Mouse (Mus musculus): ENCODE results near the gene Mre11a. TPM values are rescaled to one million over a fixed set of nuclear protein-coding genes. Genes with fewer than 3 reads are reported as not detected.

Gene Mre11a
- polyA plus RNA-seq (2012): 6.5 and 6.6 TPM in 2 replicates

DNA sequence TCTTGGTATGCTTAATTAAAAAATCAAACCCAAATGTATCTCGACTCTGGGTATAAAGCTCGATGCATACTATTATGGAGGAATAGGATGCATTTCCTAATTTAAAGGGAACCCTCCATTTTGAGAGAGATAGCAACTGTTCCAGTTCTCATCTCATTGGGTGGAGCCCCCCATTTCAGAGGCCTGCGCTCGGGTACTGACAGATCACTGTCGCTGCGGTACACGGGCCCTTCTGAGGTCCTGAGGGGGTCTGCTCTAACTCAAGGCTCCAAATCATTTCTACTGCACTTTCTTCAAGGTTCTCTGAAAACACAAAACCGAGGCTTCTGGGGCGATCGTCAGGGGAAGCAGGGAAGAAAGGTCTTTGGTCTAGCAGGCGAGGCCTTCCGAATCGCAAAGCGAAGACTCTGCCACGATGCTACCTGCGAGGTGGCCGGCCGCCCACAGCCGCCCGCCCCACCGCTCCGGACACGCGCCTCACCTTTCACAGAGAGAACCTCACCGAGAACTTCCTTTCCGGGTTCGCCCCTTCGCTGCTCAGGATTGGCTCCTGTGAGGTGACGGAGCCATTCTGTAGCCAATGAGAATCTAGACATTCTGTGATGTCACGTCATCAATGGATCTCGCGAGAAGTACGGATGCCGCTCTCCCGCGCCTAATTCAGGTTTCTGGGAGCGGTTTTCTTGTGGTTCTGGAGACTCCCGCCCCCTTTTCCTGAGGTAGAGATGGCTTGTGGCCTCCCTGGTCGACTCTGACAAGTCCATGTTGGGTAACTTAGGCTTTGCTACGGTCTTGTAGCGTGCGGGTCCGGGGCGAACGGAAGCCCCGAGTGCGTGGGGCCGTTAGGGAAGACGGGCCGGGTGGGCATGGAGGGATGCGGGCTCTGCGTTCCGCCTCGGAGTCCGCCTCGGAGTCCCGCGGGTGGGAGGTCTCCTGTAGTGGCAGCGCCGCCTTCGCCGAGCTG is at the start of gene Mre11a, which contains the start of gene Ankrd49:
Gene Mre11a (plus strand): TSS at position 616 of the 964 bp plus-strand sequence.
Gene Ankrd49 (minus strand): TSS at position 818 of the 964 bp plus-strand sequence.

DNA sequence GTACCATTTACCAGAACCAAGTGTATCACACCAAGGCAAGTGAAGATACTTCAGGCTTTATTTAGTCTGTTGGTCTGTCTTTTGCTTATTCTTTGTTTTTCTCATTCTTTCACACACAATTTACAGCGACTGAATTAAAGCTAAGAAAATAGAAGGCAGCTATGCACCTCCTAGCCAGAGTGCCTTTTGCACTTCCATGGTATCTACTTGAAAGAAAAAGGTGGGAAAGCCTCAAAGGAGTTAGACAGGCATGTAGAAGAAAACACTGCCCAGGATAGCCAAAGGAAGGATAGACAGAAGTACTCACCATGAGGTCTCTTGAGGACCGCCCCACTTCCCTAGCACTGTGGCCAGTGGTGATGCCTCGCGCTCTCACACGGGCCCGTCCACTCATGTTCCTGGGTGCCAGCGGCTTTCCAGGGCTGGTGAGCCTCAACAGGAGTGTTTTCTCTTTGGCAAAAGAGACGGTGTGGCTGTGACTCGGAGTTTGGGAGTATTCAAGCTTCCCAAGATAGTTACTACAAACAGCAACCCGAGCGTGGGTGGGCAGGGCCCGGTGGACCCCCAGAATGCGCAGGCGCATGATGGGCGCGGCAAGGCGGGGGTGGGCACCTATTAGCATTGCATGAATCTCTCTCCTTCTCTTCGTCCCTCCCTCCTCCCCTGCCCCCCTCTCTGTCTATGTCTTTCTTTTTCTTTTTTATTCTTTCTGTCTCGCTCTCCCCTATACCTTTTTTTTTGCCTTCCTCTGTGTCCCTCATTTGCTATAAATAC is 44.1 kb upstream of the Mre11a start, which contains the start of gene Piwil4:
Gene Piwil4 (minus strand): TSS at position 583 of the 774 bp plus-strand sequence.

DNA sequence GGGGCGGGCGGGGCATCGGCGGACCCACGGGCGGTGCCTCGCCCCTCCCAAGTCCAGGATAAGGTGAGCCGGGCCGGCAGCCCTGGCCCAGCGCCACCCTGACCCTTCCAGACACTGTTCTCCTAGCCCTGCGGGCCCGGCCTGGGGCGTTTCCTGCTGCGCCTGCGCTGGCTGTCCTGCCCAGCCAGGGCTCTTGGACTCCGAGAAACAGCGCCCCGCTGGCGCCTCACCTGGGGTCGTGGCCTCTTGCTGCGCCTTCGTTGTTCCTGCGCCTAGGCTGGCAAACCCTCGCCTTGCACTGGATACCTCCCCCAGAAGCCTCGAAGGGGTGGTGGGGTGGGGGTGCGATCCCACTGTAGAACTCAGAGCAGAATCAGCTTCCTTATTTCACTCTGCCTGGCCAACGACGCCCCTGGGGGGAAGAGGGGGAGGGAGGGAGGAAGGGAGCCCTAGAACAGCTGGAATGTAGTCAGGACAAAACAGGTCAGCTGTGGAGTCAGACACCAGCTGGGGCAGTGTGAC is 32.4 kb upstream of the Mre11a start, which contains the start of gene Fut4:
Gene Fut4 (minus strand): TSS at position 393 of the 522 bp plus-strand sequence.

DNA sequence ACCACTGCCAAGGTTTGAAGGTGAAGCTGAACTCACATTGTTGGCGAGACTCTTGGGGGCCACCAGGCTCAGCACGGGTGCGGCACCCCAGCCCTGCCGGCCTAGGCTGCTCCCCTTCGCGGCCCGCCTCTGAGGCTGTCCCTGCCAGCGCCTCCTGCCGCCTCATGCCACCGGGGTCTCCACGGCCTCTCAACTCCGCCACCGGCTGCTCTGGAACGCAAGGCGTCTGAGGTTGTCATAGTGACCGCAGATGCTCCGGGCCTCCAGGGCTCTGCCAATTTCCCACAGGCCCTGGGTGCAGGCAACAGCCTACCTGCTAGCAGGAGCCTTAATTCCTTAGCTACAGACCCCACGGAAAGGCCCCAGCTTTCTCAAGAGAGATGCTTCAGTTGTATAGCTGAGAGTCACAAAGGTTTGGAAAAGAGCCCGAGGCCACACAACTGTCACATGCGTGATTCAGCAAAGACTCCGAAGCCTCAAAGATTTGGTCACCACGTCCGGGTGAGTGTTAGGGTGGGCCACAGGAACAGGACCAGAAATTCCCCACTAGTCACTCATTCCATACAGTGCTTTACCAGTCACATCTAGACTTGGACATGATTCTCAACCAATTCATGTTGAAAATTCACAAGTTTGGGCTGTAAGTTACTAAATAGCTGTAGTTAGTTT is 13.5 kb upstream of the Mre11a start, which contains the start of gene 1700012B09Rik:
Gene 1700012B09Rik (minus strand): TSS at position 228 of the 669 bp plus-strand sequence.

DNA sequence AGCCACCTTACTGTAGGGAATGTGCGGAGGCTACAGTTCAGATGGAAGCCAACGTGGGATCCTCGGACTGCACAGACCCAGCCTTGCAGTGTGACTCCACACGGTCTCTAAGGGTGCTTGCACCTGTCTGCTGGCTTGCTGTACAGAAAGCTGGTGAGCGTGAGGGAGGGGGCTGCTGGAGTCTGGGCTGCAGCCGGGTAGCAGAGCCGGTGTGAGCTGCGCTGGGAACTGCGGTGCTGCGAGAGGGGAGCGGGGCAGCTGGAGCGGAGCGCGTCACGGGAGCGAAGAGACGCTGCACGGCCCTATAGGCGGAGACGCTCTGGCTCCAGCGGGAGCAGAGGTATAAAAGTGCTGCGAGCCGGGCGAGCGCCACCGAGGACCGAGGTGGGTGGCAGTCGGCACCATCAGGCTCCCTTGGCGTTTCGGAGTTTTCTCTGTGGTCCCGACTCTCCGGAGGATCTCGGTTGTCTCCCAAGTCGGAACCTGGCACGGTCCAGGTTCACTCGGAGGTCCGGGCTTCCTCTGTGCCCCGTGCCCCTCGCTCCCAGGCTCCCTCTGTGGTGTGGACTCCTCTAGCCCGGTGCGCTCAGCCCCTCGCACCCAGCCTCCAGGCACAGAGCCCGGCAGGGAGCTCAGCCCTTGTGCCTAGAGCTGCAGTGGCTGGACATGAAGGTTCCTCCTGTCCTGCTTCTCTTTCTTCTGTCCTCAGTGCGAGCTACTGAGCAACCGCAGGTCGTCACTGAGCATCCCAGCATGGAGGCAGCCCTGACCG is 75.6 kb downstream of the Mre11a start, which contains the start of gene Gpr83:
Gene Gpr83 (plus strand): TSS at position 343 of the 772 bp plus-strand sequence.

Other genes starting within 250 kb of the Mre11a start
- 0.02 and 0.04 TPM in 2 replicates for gene Amotl1, start 139.6 kb upstream of the Mre11a start, polyA plus RNA-seq (2012)
- not detected in 2 replicates for gene Piwil4, start 43.9 kb upstream of the Mre11a start, polyA plus RNA-seq (2012)
- 2.7 and 6.2 TPM in 2 replicates for gene Fut4, start 32.3 kb upstream of the Mre11a start, polyA plus RNA-seq (2012)
- 0.30 and 3.1 TPM in 2 replicates for gene 1700012B09Rik, start 13.6 kb upstream of the Mre11a start, polyA plus RNA-seq (2012)
- 16.8 and 28.8 TPM in 2 replicates for gene Ankrd49, start 202 bp downstream of the Mre11a start, polyA plus RNA-seq (2012)
- not detected in 2 replicates for gene Gpr83, start 75.6 kb downstream of the Mre11a start, polyA plus RNA-seq (2012)
- 0.23 TPM in 1 of 2 replicates, not detected in the other for gene Izumo1r, start 119.3 kb downstream of the Mre11a start, polyA plus RNA-seq (2012)

All from megakaryocyte-erythroid progenitor cell, adult 5 weeks (primary cell).